Mouse (Mus musculus): ENCODE results near the gene Gm8122. TPM values are rescaled to one million over a fixed set of nuclear protein-coding genes. Genes with fewer than 3 reads are reported as not detected.
"Not testable (repeated sequence)": the region's sequence is repeated elsewhere in the genome, so short reads cannot be mapped to it uniquely, and the experiment has no call there.

Gene Gm8122
- not detected in 2 replicates for polyA plus RNA-seq (2015; fragmentation: Nextera tagmentation; extraction: Ambion mirVana)

GRCm38 (mm10) chr14:43235204-43235603 lies at the start of gene Gm8122:
TSS of gene Gm8122 (minus strand) at chr14:43235304.
- H3K27me3 ChIP-seq; ATAC-seq (ENCODE audit: low read depth); H3K4me2 ChIP-seq; H3K27ac ChIP-seq; H3K4me1 ChIP-seq (replicated peaks); H3K9me3 ChIP-seq (replicated peaks); H3K4me3 ChIP-seq (replicated peaks); DNase-seq; H3K36me3 ChIP-seq; H3K9ac ChIP-seq: not testable (repeated sequence)
- WGBS (ENCODE audit: insufficient replicate concordance), result 68% methylated on average over 4 of the region's 4 CpGs

GRCm38 (mm10) chr14:43278681-43279080 lies 43.6 kb upstream of the Gm8122 start:
- not testable (repeated sequence) for H3K4me1 ChIP-seq (replicated peaks); H3K4me3 ChIP-seq (replicated peaks); ATAC-seq (ENCODE audit: low read depth); H3K9me3 ChIP-seq (replicated peaks); H3K36me3 ChIP-seq; DNase-seq; H3K9ac ChIP-seq; H3K27me3 ChIP-seq; H3K4me2 ChIP-seq; H3K27ac ChIP-seq
- WGBS (ENCODE audit: insufficient replicate concordance), result 66% methylated on average over 3 of the region's 3 CpGs

GRCm38 (mm10) chr14:43278146-43278545 lies 43.0 kb upstream of the Gm8122 start:
- not testable (repeated sequence) for H3K9me3 ChIP-seq (replicated peaks); DNase-seq; H3K4me3 ChIP-seq (replicated peaks); ATAC-seq (ENCODE audit: low read depth); H3K4me2 ChIP-seq; H3K27me3 ChIP-seq; H3K27ac ChIP-seq; H3K9ac ChIP-seq; H3K36me3 ChIP-seq; H3K4me1 ChIP-seq (replicated peaks)
- 38% methylated on average over 4 of the region's 4 CpGs for WGBS (ENCODE audit: insufficient replicate concordance)

- H3K4me1 ChIP-seq (replicated peaks); H3K9me3 ChIP-seq (replicated peaks); H3K9ac ChIP-seq; ATAC-seq (ENCODE audit: low read depth); H3K4me3 ChIP-seq (replicated peaks); DNase-seq; H3K27me3 ChIP-seq; H3K27ac ChIP-seq; H3K36me3 ChIP-seq; H3K4me2 ChIP-seq: not testable (repeated sequence)
- WGBS (ENCODE audit: insufficient replicate concordance), result 40% methylated on average over 2 of the region's 2 CpGs
These were observed 42.4 kb upstream of the Gm8122 start for GRCm38 (mm10) chr14:43277468-43277867.

GRCm38 (mm10) chr14:43275752-43276151 lies 40.6 kb upstream of the Gm8122 start:
- not testable (repeated sequence) for ATAC-seq (ENCODE audit: low read depth); H3K9me3 ChIP-seq (replicated peaks); H3K36me3 ChIP-seq; H3K4me1 ChIP-seq (replicated peaks); H3K27ac ChIP-seq; H3K9ac ChIP-seq; DNase-seq; H3K4me3 ChIP-seq (replicated peaks); H3K27me3 ChIP-seq; H3K4me2 ChIP-seq
- WGBS (ENCODE audit: insufficient replicate concordance), result 56% methylated on average over 1 of the region's 1 CpGs

- not testable (repeated sequence) for H3K36me3 ChIP-seq; H3K4me2 ChIP-seq; H3K4me1 ChIP-seq (replicated peaks); H3K9me3 ChIP-seq (replicated peaks); H3K4me3 ChIP-seq (replicated peaks); H3K27me3 ChIP-seq; H3K27ac ChIP-seq; ATAC-seq (ENCODE audit: low read depth); H3K9ac ChIP-seq; DNase-seq
- WGBS (ENCODE audit: insufficient replicate concordance), result 58% methylated on average over 8 of the region's 8 CpGs
These were observed 39.9 kb upstream of the Gm8122 start, which contains the start of gene Gm9732 for GRCm38 (mm10) chr14:43274986-43275511. TSS of gene Gm9732 (plus strand) at chr14:43275036.

- H3K27me3 ChIP-seq; DNase-seq; H3K27ac ChIP-seq; H3K9me3 ChIP-seq (replicated peaks); H3K4me2 ChIP-seq; ATAC-seq (ENCODE audit: low read depth); H3K4me1 ChIP-seq (replicated peaks); H3K36me3 ChIP-seq; H3K9ac ChIP-seq; H3K4me3 ChIP-seq (replicated peaks): not testable (repeated sequence)
- WGBS (ENCODE audit: insufficient replicate concordance), result 60% methylated on average over 1 of the region's 1 CpGs
These were observed 38.1 kb upstream of the Gm8122 start for GRCm38 (mm10) chr14:43273161-43273560.

GRCm38 (mm10) chr14:43269211-43269610 lies 34.1 kb upstream of the Gm8122 start:
- WGBS (ENCODE audit: insufficient replicate concordance), result 63% methylated on average over 3 of the region's 3 CpGs
- not testable (repeated sequence) for DNase-seq; H3K9me3 ChIP-seq (replicated peaks); H3K9ac ChIP-seq; H3K27me3 ChIP-seq; H3K27ac ChIP-seq; H3K4me3 ChIP-seq (replicated peaks); H3K4me2 ChIP-seq; ATAC-seq (ENCODE audit: low read depth); H3K4me1 ChIP-seq (replicated peaks); H3K36me3 ChIP-seq

GRCm38 (mm10) chr14:43268521-43269084 lies 33.5 kb upstream of the Gm8122 start:
- 24% methylated on average over 2 of the region's 2 CpGs for WGBS (ENCODE audit: insufficient replicate concordance)
- not testable (repeated sequence) for H3K9ac ChIP-seq, DNase-seq

GRCm38 (mm10) chr14:43263421-43263820 lies 28.3 kb upstream of the Gm8122 start:
- H3K9me3 ChIP-seq (replicated peaks); ATAC-seq (ENCODE audit: low read depth); H3K36me3 ChIP-seq; H3K27me3 ChIP-seq; H3K4me2 ChIP-seq; H3K4me3 ChIP-seq (replicated peaks); H3K4me1 ChIP-seq (replicated peaks); H3K27ac ChIP-seq; H3K9ac ChIP-seq; DNase-seq: not testable (repeated sequence)
- WGBS (ENCODE audit: insufficient replicate concordance), result 53% methylated on average over 3 of the region's 3 CpGs

More at GRCm38 (mm10) chr14:43268521-43269084, 33.5 kb upstream of the Gm8122 start:
- ATAC-seq (ENCODE audit: low read depth); H3K4me1 ChIP-seq (replicated peaks); H3K4me2 ChIP-seq; H3K4me3 ChIP-seq (replicated peaks); H3K36me3 ChIP-seq; H3K27ac ChIP-seq; H3K9me3 ChIP-seq (replicated peaks); H3K27me3 ChIP-seq: not testable (repeated sequence)

- H3K9me3 ChIP-seq (replicated peaks); H3K27me3 ChIP-seq; H3K4me3 ChIP-seq (replicated peaks); H3K9ac ChIP-seq; H3K4me2 ChIP-seq; H3K36me3 ChIP-seq; H3K4me1 ChIP-seq (replicated peaks); DNase-seq; H3K27ac ChIP-seq; ATAC-seq (ENCODE audit: low read depth): not testable (repeated sequence)
- 77% methylated on average over 3 of the region's 4 CpGs for WGBS (ENCODE audit: insufficient replicate concordance)
These were observed 23.2 kb upstream of the Gm8122 start, which contains the start of gene Gm8126 for GRCm38 (mm10) chr14:43258349-43258748. TSS of gene Gm8126 (plus strand) at chr14:43258649.

- DNase-seq; H3K36me3 ChIP-seq; H3K4me2 ChIP-seq; H3K4me3 ChIP-seq (replicated peaks); H3K9ac ChIP-seq; H3K4me1 ChIP-seq (replicated peaks); H3K9me3 ChIP-seq (replicated peaks); H3K27ac ChIP-seq; H3K27me3 ChIP-seq; ATAC-seq (ENCODE audit: low read depth): not testable (repeated sequence)
- WGBS (ENCODE audit: insufficient replicate concordance), result 58% methylated on average over 1 of the region's 1 CpGs
These were observed 21.4 kb upstream of the Gm8122 start for GRCm38 (mm10) chr14:43256511-43256910.

Measured in liver, embryonic 13.5 days (tissue).